Mouse (Mus musculus) C2C12 (cell line): ENCODE results near the gene Nuak2.

ENCODE experiments used
- CTCF ChIP-seq: IDR thresholded peaks from one replicate; pipeline ENCODE4 v1.5.1; 2011; ENCODE audit not compliant: control insufficient read depth, insufficient read depth, insufficient read length
- MAX ChIP-seq: IDR thresholded peaks from one replicate; pipeline ENCODE4 v1.6.1; 2011; ENCODE audit warnings: mild to moderate bottlenecking, control low read depth
- MYOG ChIP-seq: IDR thresholded peaks from one replicate; pipeline ENCODE4 v1.6.1; 2011; ENCODE audit not compliant: control insufficient read depth, insufficient read length; ENCODE audit errors: extremely low read depth

- no peak for TF ChIP-seq MYOG
- TF ChIP-seq MAX: no peak
- TF ChIP-seq CTCF: no peak
Observed at GRCm38 (mm10) chr1:132326777-132327176, 10.9 kb downstream of the Nuak2 start.
